Mouse (Mus musculus): ENCODE data around the gene Tmcc3.

GRCm38 (mm10) chr10:94446379-94447008 is 134.7 kb downstream of the Tmcc3 start:
- TF ChIP-seq CTCF (IDR thresholded peaks at IDR 0.05) (peak; percentile 50), EP300 (IDR thresholded peaks at IDR 0.05; ENCODE audit: insufficient read depth, low read depth, low read length) (no peak)
